Mouse (Mus musculus) lung, postnatal 0 days (tissue): ENCODE results near the gene Arhgef11.

Experiments used
- CTCF ChIP-seq: IDR thresholded peaks from 2 replicates; pipeline ENCODE4 v1.5.1; 2016; ENCODE audit warnings: antibody characterized with exemption, mild to moderate bottlenecking
- EP300 ChIP-seq: IDR thresholded peaks from 2 replicates; pipeline ENCODE4 v1.6.1; 2016; ENCODE audit warnings: antibody characterized with exemption, mild to moderate bottlenecking, control low read depth

DNA sequence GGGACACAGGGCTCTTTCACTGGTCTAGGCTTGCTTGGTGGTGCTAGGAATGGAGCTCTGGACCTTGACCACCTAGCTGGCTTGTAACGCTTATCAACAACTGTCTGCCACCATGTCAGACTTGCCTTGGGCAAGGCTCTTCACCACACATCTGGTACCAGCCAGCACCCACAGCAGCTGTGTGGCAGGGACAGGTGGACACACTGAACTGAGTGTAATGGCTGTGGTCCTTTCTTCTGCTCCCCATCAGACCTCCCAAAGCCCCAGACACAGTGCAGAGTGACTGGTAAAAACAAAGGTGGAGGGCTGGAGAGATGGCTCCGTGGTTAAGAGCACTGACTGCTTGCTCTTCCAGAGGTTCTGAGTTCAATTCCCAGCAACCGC lies 148.9 kb downstream of the Arhgef11 start:
- TF ChIP-seq CTCF (no peak), EP300 (no peak)
